Mouse (Mus musculus): ENCODE results near the gene Grik3. TPM values are rescaled to one million over a fixed set of nuclear protein-coding genes. Genes with fewer than 3 reads are reported as not detected.

Grik3 gene
- polyA plus RNA-seq, 1 experiment, result not detected

DNA sequence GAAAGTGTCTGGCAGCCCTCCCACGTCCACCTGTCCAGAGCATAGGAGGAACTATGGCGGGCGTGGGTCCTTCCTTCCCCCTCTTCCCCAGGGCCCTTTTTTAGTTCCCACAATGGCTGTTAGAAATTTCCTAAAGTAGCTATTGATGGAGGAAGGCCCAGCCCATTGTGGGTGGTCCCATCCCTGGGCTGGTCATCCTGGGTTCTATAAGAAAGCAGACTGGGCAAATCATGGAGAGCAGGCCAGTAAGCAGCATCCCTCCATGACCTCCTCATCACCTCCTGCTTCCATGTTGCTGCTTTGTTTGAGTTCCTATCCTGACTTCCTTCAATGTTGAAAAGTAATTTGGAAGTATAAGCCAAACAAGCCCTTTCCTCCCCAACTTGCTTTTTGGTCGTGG, 269.8 kb downstream of the Grik3 start:
- no peaks in the 10 kb centered on the region for H3K4me1 ChIP-seq (ENCODE audit: control insufficient read depth)
- TF ChIP-seq TAL1 (IDR thresholded peaks at IDR 0.05; ENCODE audit: low read length) (no peak), GATA1 (IDR thresholded peaks at IDR 0.05; ENCODE audit: low read length) (no peak)
- H3K4me3 ChIP-seq (replicated peaks), result no peak overlapping the region
- H3K27me3 ChIP-seq (ENCODE audit: control insufficient read depth), result no peaks in the 10 kb centered on the region
- peaks cover 11% of the 10 kb centered on the region; the same call in 1 of the 2 replicates for H3K9me3 ChIP-seq (ENCODE audit: control insufficient read depth, low read length)
- no peaks in the 10 kb centered on the region for H3K36me3 ChIP-seq (ENCODE audit: control insufficient read depth)

DNA sequence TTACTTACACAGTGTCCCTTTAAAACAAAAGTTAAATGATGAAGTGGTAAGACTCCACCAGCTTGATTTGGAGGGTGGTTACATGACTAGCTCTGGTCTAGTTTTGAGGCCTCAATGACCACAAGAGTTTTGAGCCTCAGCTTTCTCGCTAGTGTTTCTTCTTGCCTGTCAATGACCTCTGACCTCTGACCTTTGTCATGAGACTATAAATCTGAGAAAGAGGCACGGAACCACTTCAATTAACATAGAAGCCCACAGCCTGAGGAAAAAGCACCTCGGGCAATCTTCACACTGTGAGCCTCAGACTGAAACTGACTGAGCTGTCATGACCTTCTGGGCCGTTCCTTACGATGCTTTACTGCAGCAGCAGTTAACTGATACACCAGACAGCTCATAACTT, 272.6 kb downstream of the Grik3 start:
- TF ChIP-seq GATA1 (IDR thresholded peaks at IDR 0.05; ENCODE audit: low read length), result no peak
- no peak for TF ChIP-seq TAL1 (IDR thresholded peaks at IDR 0.05; ENCODE audit: low read length)
- peaks cover 8% of the 10 kb centered on the region; the same call in 1 of the 2 replicates for H3K9me3 ChIP-seq (ENCODE audit: control insufficient read depth, low read length)
- no peaks in the 10 kb centered on the region for H3K36me3 ChIP-seq (ENCODE audit: control insufficient read depth)
- no peak overlapping the region for H3K4me3 ChIP-seq (replicated peaks)
- H3K4me1 ChIP-seq (ENCODE audit: control insufficient read depth), result no peaks in the 10 kb centered on the region
- H3K27me3 ChIP-seq (ENCODE audit: control insufficient read depth), result no peaks in the 10 kb centered on the region
